Mouse (Mus musculus): ENCODE measurements around the gene Nid2.

Gene Nid2

DNA sequence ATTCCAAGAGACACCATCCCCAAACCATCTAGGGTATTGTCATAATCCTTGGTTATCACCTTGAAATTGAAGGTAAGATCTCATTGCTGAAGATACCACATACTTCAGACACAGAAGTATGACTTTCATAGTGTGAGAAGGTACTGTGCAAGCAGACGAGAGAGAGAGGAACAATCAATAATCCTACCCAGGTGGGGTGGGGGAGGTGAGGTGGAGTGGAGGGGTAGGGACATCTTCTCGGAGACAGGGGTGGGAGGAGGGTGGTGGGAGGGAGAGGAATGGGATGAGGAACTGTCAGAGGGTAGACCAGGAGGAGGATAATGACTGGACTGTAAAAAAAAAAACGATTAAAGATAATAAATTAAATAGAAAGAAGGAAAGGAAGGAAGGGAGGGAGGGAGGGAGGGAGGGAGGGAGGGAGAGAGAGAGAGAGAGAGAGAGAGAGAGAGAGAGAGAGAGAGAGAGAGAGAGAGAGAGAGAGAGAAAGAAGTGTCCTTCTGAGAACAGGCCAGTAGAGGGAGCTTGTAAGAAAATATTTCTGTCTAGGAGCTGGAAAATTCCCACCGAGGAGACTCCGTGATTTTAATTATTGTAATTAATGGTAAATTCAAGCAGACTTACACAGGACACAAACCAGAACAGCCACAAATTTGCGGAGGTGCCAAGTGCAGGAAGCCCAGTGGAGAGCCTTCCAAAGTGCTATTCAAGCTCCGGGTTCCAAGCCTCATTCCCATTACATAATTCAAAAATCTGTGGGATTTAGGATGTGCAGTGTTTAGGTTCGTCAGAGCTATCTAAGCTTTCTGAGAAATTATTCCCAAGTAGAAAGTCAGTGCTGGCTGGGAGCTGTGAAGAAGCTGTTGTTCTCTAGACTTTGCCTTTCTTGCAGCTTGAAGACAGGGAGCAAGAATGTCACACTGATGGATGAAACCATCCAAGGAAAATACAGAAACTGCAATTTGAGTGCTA lies 108.0 kb downstream of the Nid2 start:
- no peak for DNase-seq (ENCODE audit: low read depth)

DNA sequence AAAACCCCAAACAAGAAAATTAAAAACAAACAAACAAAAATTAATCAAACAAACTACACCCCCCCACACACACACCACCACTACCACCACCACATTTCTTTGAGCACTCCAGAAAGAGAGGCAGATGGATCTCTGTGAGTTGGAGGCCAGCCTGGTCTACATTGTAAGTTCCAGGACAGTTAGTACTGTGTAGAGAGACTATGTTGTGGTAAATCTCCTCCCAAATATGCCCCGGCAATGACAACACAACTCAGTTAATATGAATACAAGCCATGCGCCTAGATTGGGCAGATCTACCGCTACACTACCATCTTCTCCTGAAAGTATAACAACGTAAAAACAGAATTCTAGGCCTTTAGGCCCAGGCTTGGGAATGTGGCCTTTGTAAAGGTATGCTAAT lies 109.2 kb downstream of the Nid2 start:
- no peak for DNase-seq (ENCODE audit: low read depth)

All from fibroblast of lung, adult 2 months (primary cell).